8 mouse cellular contexts compared by ENCODE assay signal in genomic region chr19:53039090-53039489, GRCm38 (mm10). TPM values are rescaled to one million over a fixed set of nuclear protein-coding genes. Genes with fewer than 3 reads are reported as not detected.
DNase-seq lines count a peak whose midpoint lies in the region; ATAC-seq and TF ChIP-seq lines count a peak whose summit lies in the region.

No protein-coding gene starts in this region.

- H3K4me3 ChIP-seq in heart, embryonic 12.5 days: peak overlapping the region; percentile 87
- 0 out of 2 replicates have a peak overlapping the region, but pooled peaks have one; percentile 9 for H3K4me3 ChIP-seq in embryonic fibroblast, embryonic 13.5 days (ENCODE audit: insufficient read depth, low read length)
- peak overlapping the region; percentile 83 for H3K4me3 ChIP-seq in kidney, embryonic 14.5 days (ENCODE audit: low read length)
- H3K4me3 ChIP-seq in midbrain, embryonic 16.5 days (ENCODE audit: low read depth, low read length): peak overlapping the region; percentile 94

- peak overlapping the region; percentile 68 for H3K4me2 ChIP-seq in heart, embryonic 12.5 days
- H3K4me2 ChIP-seq in kidney, embryonic 14.5 days (replicated peaks; ENCODE audit: low read depth, low read length): peak overlapping the region; percentile 58
- peak overlapping the region; percentile 90 for H3K4me2 ChIP-seq in midbrain, embryonic 16.5 days (ENCODE audit: low read length)

- no peaks in the 10 kb centered on the region for H3K27me3 ChIP-seq in heart, embryonic 12.5 days (replicated peaks)
- no peaks in the 10 kb centered on the region for H3K27me3 ChIP-seq in kidney, embryonic 14.5 days (ENCODE audit: control insufficient read depth, insufficient read depth, low read length)
- no peaks in the 10 kb centered on the region for H3K27me3 ChIP-seq in midbrain, embryonic 16.5 days (ENCODE audit: control insufficient read depth, insufficient read depth, low read depth, low read length)

- no peak for TF ChIP-seq CTCF in embryonic fibroblast, embryonic 13.5 days (IDR thresholded peaks at IDR 0.05; ENCODE audit: borderline replicate concordance, insufficient read depth, low read length)

- H3K9me3 ChIP-seq in heart, embryonic 12.5 days (replicated peaks): no peaks in the 10 kb centered on the region
- no peaks in the 10 kb centered on the region for H3K9me3 ChIP-seq in kidney, embryonic 14.5 days (ENCODE audit: control insufficient read depth, low read length)
- no peaks in the 10 kb centered on the region for H3K9me3 ChIP-seq in midbrain, embryonic 16.5 days (replicated peaks; ENCODE audit: control insufficient read depth, low read length, poor library complexity, severe bottlenecking)

- no peak for DNase-seq in heart, postnatal 14 days
- peak; percentile 45 for DNase-seq in MN1 (ENCODE audit: low spot score)
- DNase-seq in yolk sac, embryonic 10.5 days (ENCODE audit: low spot score): no peak
- DNase-seq in left cerebral cortex, postnatal 4 days: no peak

- 29% methylated on average over 11 of the region's 11 CpGs for WGBS in heart, embryonic 12.5 days
- WGBS in kidney, embryonic 14.5 days: 30% methylated on average over 11 of the region's 11 CpGs
- WGBS in midbrain, embryonic 16.5 days: 21% methylated on average over 11 of the region's 11 CpGs

- no peak for TF ChIP-seq POLR2A in embryonic fibroblast, embryonic 13.5 days (IDR thresholded peaks at IDR 0.05; ENCODE audit: low read depth, low read length)

- intact Hi-C loops in heart, postnatal 14 days (cut with DNase I): no loop called here
- intact Hi-C loops in left cerebral cortex, postnatal 4 days (cut with DNase I): loop anchor here (5.0 kb wide), 1 partner anchor 103 kb away; the partner anchor contains the start of gene Add3

- peaks cover 29% of the 10 kb centered on the region for H3K4me1 ChIP-seq in heart, embryonic 12.5 days (replicated peaks)
- H3K4me1 ChIP-seq in embryonic fibroblast, embryonic 13.5 days (ENCODE audit: control insufficient read depth, insufficient read depth, low read length): peaks cover 8% of the 10 kb centered on the region
- peaks cover 14% of the 10 kb centered on the region for H3K4me1 ChIP-seq in kidney, embryonic 14.5 days (ENCODE audit: control insufficient read depth, insufficient read depth, low read length)
- H3K4me1 ChIP-seq in midbrain, embryonic 16.5 days (ENCODE audit: control insufficient read depth, insufficient read depth, low read length): peaks cover 11% of the 10 kb centered on the region

- H3K27ac ChIP-seq in heart, embryonic 12.5 days (ENCODE audit: poor library complexity, severe bottlenecking): peak overlapping the region; percentile 87
- peak overlapping the region; percentile 49 for H3K27ac ChIP-seq in embryonic fibroblast, embryonic 13.5 days (ENCODE audit: insufficient read depth, low read length)
- peak overlapping the region; percentile 82; the same call in 1 of the 2 replicates for H3K27ac ChIP-seq in kidney, embryonic 14.5 days (ENCODE audit: low read depth, low read length)
- H3K27ac ChIP-seq in midbrain, embryonic 16.5 days (ENCODE audit: low read length): peak overlapping the region; percentile 91

- H3K9ac ChIP-seq in heart, embryonic 12.5 days: peak overlapping the region; percentile 62
- peak overlapping the region; percentile 46; the same call in 1 of the 2 replicates for H3K9ac ChIP-seq in kidney, embryonic 14.5 days (ENCODE audit: low read depth, low read length)
- peak overlapping the region; percentile 95 for H3K9ac ChIP-seq in midbrain, embryonic 16.5 days (ENCODE audit: low read depth, low read length)

- ATAC-seq in heart, embryonic 12.5 days (ENCODE audit: insufficient number of reproducible peaks, low FRiP score): 0 out of 2 replicates have a peak, but pooled peaks have one; percentile 11
- ATAC-seq in kidney, embryonic 14.5 days (ENCODE audit: low FRiP score, low TSS enrichment): peak; percentile 21; the same call in 1 of the 2 replicates
- ATAC-seq in midbrain, embryonic 16.5 days: peak; percentile 62

- peaks cover 10% of the 10 kb centered on the region for H3K36me3 ChIP-seq in heart, embryonic 12.5 days
- no peaks in the 10 kb centered on the region for H3K36me3 ChIP-seq in kidney, embryonic 14.5 days (ENCODE audit: control insufficient read depth, insufficient read depth, low read length)
- no peaks in the 10 kb centered on the region for H3K36me3 ChIP-seq in midbrain, embryonic 16.5 days (ENCODE audit: control insufficient read depth, insufficient read depth, low read length)

RNA-seq across cellular contexts. Expression of gene Xpnpep1, which starts 0.9 kb away (rescaled TPM):
- 191 TPM in 2 replicates for polyA plus RNA-seq in heart, embryonic 12.5 days (2016; fragmentation: Nextera tagmentation; extraction: Ambion mirVana)
- 100 to 1,000 TPM in 1 of 2 experiments, 10 to 100 TPM in 1; 93.8 to 105 TPM for total RNA-seq in heart, postnatal 14 days (2021)
- 92.1 and 102 TPM in 2 replicates for polyA plus RNA-seq in embryonic fibroblast, embryonic 13.5 days (2011; ENCODE audit: insufficient read length, low read depth, missing spikeins)
- 153 and 164 TPM in 2 replicates for polyA plus RNA-seq in kidney, embryonic 14.5 days (2014; fragmentation: Nextera tagmentation; extraction: Ambion mirVana)
- 114 and 132 TPM in 2 replicates for polyA plus RNA-seq in midbrain, embryonic 16.5 days (2015; fragmentation: Nextera tagmentation; extraction: Ambion mirVana)
- 100 to 1,000 TPM; 123 to 124 TPM for total RNA-seq in left cerebral cortex, postnatal 4 days (2021)

Comparison
In these comparisons a context has a peak if more than half of its experiments do, and no peak if none do; other contexts are left out.
1. ATAC-seq: peak in every context shown above with its lines; median percentile 62 in midbrain, embryonic 16.5 days; 21 in kidney, embryonic 14.5 days; 11 in heart, embryonic 12.5 days.
2. H3K4me3 ChIP-seq: peak in every context shown above with its lines; median percentile 94 in midbrain, embryonic 16.5 days; 87 in heart, embryonic 12.5 days; 83 in kidney, embryonic 14.5 days; 9 in embryonic fibroblast, embryonic 13.5 days.